Mouse (Mus musculus) fat pad, adult 2 months (tissue): ENCODE data around the gene Zfp169.

Experiments used
- DNase-seq: peaks from one replicate; pipeline ENCODE4 v3.0.0-alpha.2; 2011; ENCODE audit warnings: low read depth, low spot score; ENCODE audit errors: extremely low read depth

Zfp169 gene

GRCm38 (mm10) chr13:48513003-48513929, at the start of gene Zfp169, which contains the start of gene A830005F24Rik:
Gene Zfp169 (minus strand): TSS chr13:48513451.
Gene A830005F24Rik (plus strand): TSS chr13:48513570.
- DNase-seq = no peak

GRCm38 (mm10) chr13:48562336-48562735, 49.1 kb upstream of the Zfp169 start:
- DNase-seq = no peak

- DNase-seq = no peak
These were observed 48.2 kb upstream of the Zfp169 start for GRCm38 (mm10) chr13:48561481-48561880.

GRCm38 (mm10) chr13:48555976-48556375, 42.7 kb upstream of the Zfp169 start:
- DNase-seq = no peak

GRCm38 (mm10) chr13:48554552-48554951, 41.3 kb upstream of the Zfp169 start:
- no peak for DNase-seq

GRCm38 (mm10) chr13:48553511-48553910, 40.3 kb upstream of the Zfp169 start:
- no peak for DNase-seq

GRCm38 (mm10) chr13:48552181-48553090, 39.2 kb upstream of the Zfp169 start:
- DNase-seq = peak; percentile 66

- DNase-seq = peak; percentile 56
These were observed 35.0 kb upstream of the Zfp169 start for GRCm38 (mm10) chr13:48548296-48548695.

- no peak for DNase-seq
These were observed 34.4 kb upstream of the Zfp169 start for GRCm38 (mm10) chr13:48547623-48548022.

- DNase-seq = peak; percentile 73
These were observed 33.2 kb upstream of the Zfp169 start for GRCm38 (mm10) chr13:48546330-48546917.

- peak; percentile 78 for DNase-seq
These were observed 32.4 kb upstream of the Zfp169 start for GRCm38 (mm10) chr13:48545476-48546281.

- DNase-seq = no peak
These were observed 31.6 kb upstream of the Zfp169 start for GRCm38 (mm10) chr13:48544867-48545266.

GRCm38 (mm10) chr13:48544391-48544790, 31.1 kb upstream of the Zfp169 start:
- no peak for DNase-seq

- DNase-seq = no peak
These were observed 27.2 kb upstream of the Zfp169 start for GRCm38 (mm10) chr13:48540488-48540887.

- DNase-seq = no peak
These were observed 20.2 kb upstream of the Zfp169 start for GRCm38 (mm10) chr13:48533441-48533840.

GRCm38 (mm10) chr13:48531448-48531847, 18.2 kb upstream of the Zfp169 start:
- no peak for DNase-seq

GRCm38 (mm10) chr13:48530685-48531084, 17.4 kb upstream of the Zfp169 start:
- DNase-seq = no peak

- DNase-seq = no peak
These were observed 15.8 kb upstream of the Zfp169 start for GRCm38 (mm10) chr13:48529028-48529427.

- DNase-seq = no peak
These were observed 15.0 kb upstream of the Zfp169 start for GRCm38 (mm10) chr13:48528123-48528871.

- no peak for DNase-seq
These were observed 12.5 kb upstream of the Zfp169 start for GRCm38 (mm10) chr13:48525745-48526144.
